In the genomic region with DNA sequence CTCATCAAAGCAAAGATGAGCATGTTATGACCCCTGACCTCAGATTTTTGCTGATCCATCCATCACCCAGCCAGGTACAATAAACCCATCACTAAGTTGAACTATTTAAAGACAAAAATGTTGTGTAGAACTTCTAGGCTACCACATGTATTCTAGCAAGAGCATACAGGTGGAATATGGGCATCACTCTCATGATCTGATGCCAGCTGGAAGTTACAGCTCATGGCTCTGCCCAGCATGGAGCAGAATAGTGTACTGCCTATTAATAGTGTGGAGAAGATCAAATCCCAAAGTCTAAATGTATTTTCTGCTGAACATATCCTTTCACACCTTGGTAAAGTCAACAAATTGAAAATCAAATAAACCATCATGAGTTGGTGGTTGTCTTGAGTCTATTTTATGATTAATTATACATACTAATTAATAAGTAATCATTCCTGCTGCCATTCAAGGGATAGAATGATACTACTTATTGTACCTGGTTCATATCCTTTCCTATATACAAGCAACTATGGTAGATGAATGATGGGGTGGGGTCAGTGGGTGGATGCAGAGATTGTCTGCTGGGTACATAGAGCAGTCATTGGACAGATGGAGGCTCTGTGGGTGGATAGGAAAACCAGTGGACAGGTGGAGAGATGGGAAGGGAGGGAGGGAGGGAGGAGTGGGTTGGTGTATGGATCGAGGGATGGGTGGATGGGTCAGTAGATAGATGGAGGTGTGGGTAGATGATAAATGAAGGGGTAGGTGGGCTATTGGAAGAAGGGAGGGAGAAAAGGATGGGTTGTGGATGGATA, we compare ENCODE assay signal across 14 mouse cellular contexts. TPM values are rescaled to one million over a fixed set of nuclear protein-coding genes. Genes with fewer than 3 reads are reported as not detected.
A peak's percentile ranks its signal among the peaks of the same experiment; 100 is the strongest.
DNase-seq lines count a peak whose midpoint lies in the region.
"Had no signal": no experiment of that assay in that cellular context is flagged by ENCODE, and none has a peak within 500 bp of the region (broad histone marks: within the 10 kb centered on the region; RNA-seq: fewer than 3 reads in every experiment).

No protein-coding gene starts in this region.

- intact Hi-C loops in gastrocnemius, postnatal 36 days (cut with DNase I): no loop called here
- intact Hi-C loops in gastrocnemius, postnatal 14 days (cut with DNase I; ENCODE audit: low total_unique reads): no loop called here

- peak; percentile 54 to 69 for DNase-seq in cerebellum, postnatal 10 days
- no peak for DNase-seq in cerebellum, adult 9-11 months
- peak; percentile 61 for DNase-seq in gastrocnemius, adult 18-20 months (ENCODE audit: low spot score)
- DNase-seq in gastrocnemius, postnatal 36 days: no peak
- peak; percentile 24 for DNase-seq in gastrocnemius, postnatal 25 days
- no peak for DNase-seq in gastrocnemius, postnatal 14 days
- DNase-seq: adrenal gland, adult 8-10 months; adrenal gland, postnatal 14 days; adrenal gland, postnatal 36 days; B cell, adult 2 months; cerebellum, adult 11-12 months; cerebellum, adult 9-10 months; cerebellum, postnatal 36 days; forebrain, postnatal 0 days had no signal

RNA-seq across cellular contexts. Expression of a gene that starts 58.6 kb away (rescaled TPM):
- 1 to 10 TPM; 8.8 to 9.7 TPM for total RNA-seq in gastrocnemius, adult 18-20 months (2021)
- total RNA-seq in gastrocnemius, postnatal 36 days (2021): 1 to 10 TPM; 5.9 to 7.9 TPM
- 1 to 10 TPM; 6.7 to 7.3 TPM for total RNA-seq in gastrocnemius, postnatal 25 days (2021)
- total RNA-seq in gastrocnemius, postnatal 14 days (2021): 1 to 10 TPM; 6.8 to 7.2 TPM

Comparison
In these comparisons a context has a peak if more than half of its experiments do, and no peak if none do; other contexts are left out.
1. DNase-seq: peak in cerebellum, postnatal 10 days (2 of 2), gastrocnemius, adult 18-20 months (single experiment) and gastrocnemius, postnatal 25 days (single experiment); none in cerebellum, adult 9-11 months (single experiment), gastrocnemius, postnatal 36 days (0 of 2) and gastrocnemius, postnatal 14 days (single experiment).